Comparison of ENCODE assay signal across 14 mouse cellular contexts in genomic region chr4:141306057-141306456, GRCm38 (mm10). TPM values are rescaled to one million over a fixed set of nuclear protein-coding genes. Genes with fewer than 3 reads are reported as not detected.
A peak's percentile ranks its signal among the peaks of the same experiment; 100 is the strongest.
DNase-seq lines count a peak whose midpoint lies in the region; ATAC-seq and TF ChIP-seq lines count a peak whose summit lies in the region.
"Had no signal": no experiment of that assay in that cellular context is flagged by ENCODE, and none has a peak within 500 bp of the region (broad histone marks: within the 10 kb centered on the region; RNA-seq: fewer than 3 reads in every experiment).

No protein-coding gene starts in this region.

- 34% methylated on average over 8 of the region's 8 CpGs for WGBS in forebrain, embryonic 10.5 days
- 32% methylated on average over 8 of the region's 8 CpGs for whole genome bisulfite sequencing in forebrain, postnatal 0 days
- WGBS in kidney, embryonic 15.5 days, result 27% methylated on average over 8 of the region's 8 CpGs
- 15% methylated on average over 8 of the region's 8 CpGs for WGBS in midbrain, embryonic 13.5 days
- 21% methylated on average over 8 of the region's 8 CpGs for WGBS in midbrain, embryonic 11.5 days
- WGBS in neural tube, embryonic 13.5 days, result 23% methylated on average over 8 of the region's 8 CpGs

- H3K36me3 ChIP-seq in forebrain, embryonic 10.5 days (replicated peaks), result peaks cover 19% of the 10 kb centered on the region
- no peaks in the 10 kb centered on the region for H3K36me3 ChIP-seq in forebrain, postnatal 0 days (ENCODE audit: insufficient read depth)
- peaks cover 21% of the 10 kb centered on the region for H3K36me3 ChIP-seq in kidney, embryonic 15.5 days
- peaks cover 6% of the 10 kb centered on the region for H3K36me3 ChIP-seq in midbrain, embryonic 13.5 days
- H3K36me3 ChIP-seq in midbrain, embryonic 11.5 days (ENCODE audit: control insufficient read depth, insufficient read depth, low read length), result no peaks in the 10 kb centered on the region; the same call in 1 of the 2 replicates
- H3K36me3 ChIP-seq in neural tube, embryonic 13.5 days, result no peaks in the 10 kb centered on the region
- H3K36me3 ChIP-seq: hindbrain, embryonic 15.5 days had no signal

- DNase-seq in forebrain, embryonic 10.5 days (ENCODE audit: extremely low spot score, low spot score), result no peak
- DNase-seq in forebrain, postnatal 0 days, result no peak
- DNase-seq in kidney, adult 11 months, result no peak
- no peak for DNase-seq in midbrain, embryonic 11.5 days (ENCODE audit: low spot score, missing footprints)
- DNase-seq in adrenal gland, postnatal 14 days, result no peak
- DNase-seq: embryo, embryonic 11 days; heart, adult 2 months; thymus, adult 2 months had no signal

- no peak overlapping the region for H3K4me2 ChIP-seq in forebrain, postnatal 0 days (ENCODE audit: low read depth)
- peak overlapping the region; percentile 31 for H3K4me2 ChIP-seq in kidney, embryonic 15.5 days
- H3K4me2 ChIP-seq in midbrain, embryonic 13.5 days (replicated peaks), result peak overlapping the region; percentile 23; the same call in 1 of the 2 replicates
- H3K4me2 ChIP-seq in midbrain, embryonic 11.5 days, result no peak overlapping the region
- no peak overlapping the region for H3K4me2 ChIP-seq in neural tube, embryonic 13.5 days
- H3K4me2 ChIP-seq: hindbrain, embryonic 15.5 days; limb, embryonic 15.5 days had no signal

- peak overlapping the region; percentile 59 for H3K27ac ChIP-seq in forebrain, embryonic 10.5 days
- no peak overlapping the region for H3K27ac ChIP-seq in forebrain, postnatal 0 days (ENCODE audit: low read depth, low read length)
- peak overlapping the region; percentile 57 for H3K27ac ChIP-seq in kidney, embryonic 15.5 days
- peak overlapping the region; percentile 25; the same call in 1 of the 2 replicates for H3K27ac ChIP-seq in midbrain, embryonic 13.5 days
- no peak overlapping the region for H3K27ac ChIP-seq in midbrain, embryonic 11.5 days (ENCODE audit: low read depth, low read length)
- H3K27ac ChIP-seq in neural tube, embryonic 13.5 days (replicated peaks), result no peak overlapping the region
- H3K27ac ChIP-seq: hindbrain, embryonic 15.5 days; limb, embryonic 15.5 days; macrophage had no signal

- H3K27me3 ChIP-seq in forebrain, embryonic 10.5 days (ENCODE audit: poor library complexity, severe bottlenecking), result peaks cover 46% of the 10 kb centered on the region
- H3K27me3 ChIP-seq in forebrain, postnatal 0 days (ENCODE audit: insufficient read depth, low read length), result peaks cover 27% of the 10 kb centered on the region
- H3K27me3 ChIP-seq in kidney, embryonic 15.5 days, result 0 out of 2 replicates have a peak, but pooled peaks cover 6% of the 10 kb centered on the region
- H3K27me3 ChIP-seq in midbrain, embryonic 13.5 days, result peaks cover 29% of the 10 kb centered on the region
- peaks cover 17% of the 10 kb centered on the region for H3K27me3 ChIP-seq in midbrain, embryonic 11.5 days (ENCODE audit: control insufficient read depth, insufficient read depth, low read length)
- peaks cover 33% of the 10 kb centered on the region for H3K27me3 ChIP-seq in neural tube, embryonic 13.5 days

- H3K4me3 ChIP-seq in forebrain, embryonic 10.5 days, result no peak overlapping the region
- no peak overlapping the region for H3K4me3 ChIP-seq in forebrain, postnatal 0 days (ENCODE audit: low read depth, low read length)
- H3K4me3 ChIP-seq in kidney, embryonic 15.5 days (replicated peaks), result no peak overlapping the region
- H3K4me3 ChIP-seq in midbrain, embryonic 13.5 days (replicated peaks), result no peak overlapping the region
- no peak overlapping the region for H3K4me3 ChIP-seq in midbrain, embryonic 11.5 days (ENCODE audit: low read depth, low read length)
- no peak overlapping the region for H3K4me3 ChIP-seq in neural tube, embryonic 13.5 days
- H3K4me3 ChIP-seq: heart, adult 2 months; hindbrain, embryonic 15.5 days; limb, embryonic 15.5 days had no signal

- H3K4me1 ChIP-seq in forebrain, embryonic 10.5 days, result peaks cover 77% of the 10 kb centered on the region
- H3K4me1 ChIP-seq in forebrain, postnatal 0 days (ENCODE audit: insufficient read depth), result no peaks in the 10 kb centered on the region
- peaks cover 90% of the 10 kb centered on the region for H3K4me1 ChIP-seq in kidney, embryonic 15.5 days
- H3K4me1 ChIP-seq in midbrain, embryonic 13.5 days (replicated peaks), result peaks cover 67% of the 10 kb centered on the region
- H3K4me1 ChIP-seq in midbrain, embryonic 11.5 days (ENCODE audit: control insufficient read depth, insufficient read depth, low read length), result peaks cover 51% of the 10 kb centered on the region
- peaks cover 64% of the 10 kb centered on the region for H3K4me1 ChIP-seq in neural tube, embryonic 13.5 days (replicated peaks)

- no peak for TF ChIP-seq CTCF in forebrain, postnatal 0 days (IDR thresholded peaks at IDR 0.05; ENCODE audit: low read depth)

- ATAC-seq in forebrain, postnatal 0 days, result no peak
- ATAC-seq in kidney, embryonic 15.5 days (replicated peaks; ENCODE audit: low FRiP score), result no peak
- no peak for ATAC-seq in midbrain, embryonic 13.5 days
- no peak for ATAC-seq in midbrain, embryonic 11.5 days (ENCODE audit: low FRiP score)
- ATAC-seq in neural tube, embryonic 13.5 days (ENCODE audit: low read depth), result no peak

- no peak overlapping the region for H3K9ac ChIP-seq in forebrain, postnatal 0 days
- H3K9ac ChIP-seq in kidney, embryonic 15.5 days, result peak overlapping the region; percentile 23; the same call in 1 of the 2 replicates
- 0 out of 2 replicates have a peak overlapping the region, but pooled peaks have one; percentile 32 for H3K9ac ChIP-seq in midbrain, embryonic 13.5 days (replicated peaks)
- no peak overlapping the region for H3K9ac ChIP-seq in midbrain, embryonic 11.5 days (ENCODE audit: low read length)
- H3K9ac ChIP-seq in neural tube, embryonic 13.5 days, result 0 out of 2 replicates have a peak overlapping the region, but pooled peaks have one; percentile 12
- H3K9ac ChIP-seq: hindbrain, embryonic 15.5 days; limb, embryonic 15.5 days had no signal

- H3K9me3 ChIP-seq in forebrain, embryonic 10.5 days, result no peaks in the 10 kb centered on the region
- no peaks in the 10 kb centered on the region for H3K9me3 ChIP-seq in forebrain, postnatal 0 days (ENCODE audit: low read length)
- H3K9me3 ChIP-seq in kidney, embryonic 15.5 days (replicated peaks), result no peaks in the 10 kb centered on the region
- no peaks in the 10 kb centered on the region for H3K9me3 ChIP-seq in midbrain, embryonic 13.5 days
- no peaks in the 10 kb centered on the region for H3K9me3 ChIP-seq in midbrain, embryonic 11.5 days (ENCODE audit: control insufficient read depth, low read length)
- H3K9me3 ChIP-seq in neural tube, embryonic 13.5 days, result no peaks in the 10 kb centered on the region
- H3K9me3 ChIP-seq: hindbrain, embryonic 15.5 days; limb, embryonic 15.5 days had no signal

RNA-seq across cellular contexts. Expression of gene Epha2, which starts 5.0 kb away (rescaled TPM):
- 3.3 and 3.7 TPM in 2 replicates for polyA plus RNA-seq in forebrain, embryonic 10.5 days (2016; fragmentation: Nextera tagmentation; extraction: Ambion mirVana)
- total RNA-seq in forebrain, postnatal 0 days (2014; rRNA removed), result 1.2 and 1.4 TPM in 2 replicates
- polyA plus RNA-seq in forebrain, postnatal 0 days (2015; fragmentation: Nextera tagmentation; extraction: Ambion mirVana), result 0.33 and 0.39 TPM in 2 replicates
- polyA plus RNA-seq in kidney, embryonic 15.5 days (2015; fragmentation: Nextera tagmentation; extraction: Ambion mirVana), result 6.8 and 7.1 TPM in 2 replicates
- polyA plus RNA-seq in midbrain, embryonic 13.5 days (2015; fragmentation: Nextera tagmentation; extraction: Ambion mirVana), result 3.5 and 4.7 TPM in 2 replicates
- polyA plus RNA-seq in midbrain, embryonic 11.5 days (2014; fragmentation: Nextera tagmentation; extraction: Ambion mirVana), result 2.2 and 2.5 TPM in 2 replicates
- 1.7 and 2.2 TPM in 2 replicates for polyA plus RNA-seq in neural tube, embryonic 13.5 days (2015; fragmentation: Nextera tagmentation; extraction: Ambion mirVana)
- total RNA-seq in adrenal gland, postnatal 14 days (2021), result 18.8 and 19.4 TPM in 2 replicates

Comparison
In these comparisons a context has a peak if more than half of its experiments do, and no peak if none do; other contexts are left out.
1. H3K27ac ChIP-seq: peak in forebrain, embryonic 10.5 days (single experiment), kidney, embryonic 15.5 days (single experiment) and midbrain, embryonic 13.5 days (single experiment); none in forebrain, postnatal 0 days (single experiment), midbrain, embryonic 11.5 days (single experiment) and neural tube, embryonic 13.5 days (single experiment).
2. H3K4me2 ChIP-seq: peak in kidney, embryonic 15.5 days (single experiment) and midbrain, embryonic 13.5 days (single experiment); none in forebrain, postnatal 0 days (single experiment), midbrain, embryonic 11.5 days (single experiment) and neural tube, embryonic 13.5 days (single experiment).
3. H3K9ac ChIP-seq: peak in kidney, embryonic 15.5 days (single experiment), midbrain, embryonic 13.5 days (single experiment) and neural tube, embryonic 13.5 days (single experiment); none in forebrain, postnatal 0 days (single experiment) and midbrain, embryonic 11.5 days (single experiment).